Mouse (Mus musculus): ENCODE data around the gene Asb11. TPM values are rescaled to one million over a fixed set of nuclear protein-coding genes. Genes with fewer than 3 reads are reported as not detected.

Asb11 gene
- 0.12 and 0.26 TPM in 2 replicates for polyA plus RNA-seq (2015; fragmentation: Nextera tagmentation; extraction: Ambion mirVana)

DNA sequence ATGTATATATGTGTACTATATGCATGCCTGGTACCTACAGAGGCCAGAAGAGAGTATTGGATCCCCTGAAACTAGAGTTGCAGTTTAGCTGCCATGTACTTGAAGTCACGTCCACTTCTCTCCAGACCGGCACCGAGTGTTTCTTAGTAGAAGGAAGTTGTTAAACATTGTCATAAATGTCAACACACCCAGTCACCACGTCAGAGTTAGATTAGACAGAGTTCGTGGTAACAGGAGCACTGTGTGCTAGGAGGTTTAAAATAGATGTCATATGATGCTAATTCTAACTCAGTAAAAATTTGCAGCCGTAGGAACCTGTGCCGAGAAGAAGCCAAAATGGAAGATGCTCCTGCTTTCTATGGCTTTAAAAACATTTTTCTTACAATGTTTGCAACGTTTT is at the start of gene Asb11:
Gene Asb11 (plus strand): TSS at position 286 of the 400 bp plus-strand sequence.
- no peak within 1 kb of the TSS; the same call in 1 of the 2 replicates for H3K4me2 ChIP-seq (ENCODE audit: low read depth, low read length)

DNA sequence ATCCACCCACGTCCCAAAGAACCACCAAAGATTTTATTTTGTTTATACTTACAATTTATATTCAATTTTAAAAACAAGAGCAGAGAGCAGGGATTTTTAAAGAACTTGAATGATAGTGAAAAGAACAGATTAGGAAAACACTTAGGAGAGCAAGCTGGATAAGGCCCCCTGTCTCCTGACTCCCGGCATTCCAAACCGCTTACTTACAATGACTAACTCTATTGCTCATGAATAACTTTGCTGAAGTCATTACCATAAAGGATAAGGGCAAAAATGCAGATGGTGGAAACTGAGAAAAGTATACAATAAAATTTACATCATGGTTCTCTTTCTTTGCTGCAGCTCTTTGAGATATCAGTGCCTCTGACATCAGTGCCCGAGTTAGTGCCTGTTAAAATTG is 42.7 kb upstream of the Asb11 start:
- Histone ChIP-seq H3K27me3 (ENCODE audit: insufficient read depth, low read length) (no peaks in the 10 kb centered on the region), H3K27ac (ENCODE audit: low read depth) (no peak overlapping the region), H3K9ac (replicated peaks) (no peak overlapping the region), H3K4me3 (ENCODE audit: low read depth, low read length) (no peak overlapping the region), H3K4me2 (ENCODE audit: low read depth, low read length) (no peak overlapping the region), H3K36me3 (replicated peaks; ENCODE audit: insufficient read depth, low read length) (no peaks in the 10 kb centered on the region), H3K4me1 (ENCODE audit: insufficient read depth) (no peaks in the 10 kb centered on the region), H3K9me3 (ENCODE audit: low read length) (no peaks in the 10 kb centered on the region)
- ATAC-seq (no peak), DNase-seq (no peak)
- TF ChIP-seq CTCF (IDR thresholded peaks at IDR 0.05; ENCODE audit: low read depth) (no peak), EP300 (IDR thresholded peaks at IDR 0.05; ENCODE audit: low read depth) (no peak)
- WGBS (ENCODE audit: insufficient replicate concordance): 78% methylated on average over 4 of the region's 4 CpGs

More for the DNA sequence above, at the start of gene Asb11:
- Histone ChIP-seq H3K4me1 (ENCODE audit: insufficient read depth) (no peaks in the 10 kb centered on the region), H3K27ac (ENCODE audit: low read depth) (no peak within 1 kb of the TSS), H3K27me3 (ENCODE audit: insufficient read depth, low read length) (no peaks in the 10 kb centered on the region), H3K9ac (replicated peaks) (no peak within 1 kb of the TSS), H3K36me3 (replicated peaks; ENCODE audit: insufficient read depth, low read length) (peaks cover 5% of the 10 kb centered on the region; the same call in 1 of the 2 replicates), H3K4me3 (ENCODE audit: low read depth, low read length) (no peak within 1 kb of the TSS), H3K9me3 (ENCODE audit: low read length) (no peaks in the 10 kb centered on the region)
- 40% methylated on average over 8 of the region's 8 CpGs for WGBS (ENCODE audit: insufficient replicate concordance)
- no peak for DNase-seq
- ATAC-seq: no peak
- no peak for TF ChIP-seq EP300 (IDR thresholded peaks at IDR 0.05; ENCODE audit: low read depth)
- TF ChIP-seq CTCF (IDR thresholded peaks at IDR 0.05; ENCODE audit: low read depth): no peak

DNA sequence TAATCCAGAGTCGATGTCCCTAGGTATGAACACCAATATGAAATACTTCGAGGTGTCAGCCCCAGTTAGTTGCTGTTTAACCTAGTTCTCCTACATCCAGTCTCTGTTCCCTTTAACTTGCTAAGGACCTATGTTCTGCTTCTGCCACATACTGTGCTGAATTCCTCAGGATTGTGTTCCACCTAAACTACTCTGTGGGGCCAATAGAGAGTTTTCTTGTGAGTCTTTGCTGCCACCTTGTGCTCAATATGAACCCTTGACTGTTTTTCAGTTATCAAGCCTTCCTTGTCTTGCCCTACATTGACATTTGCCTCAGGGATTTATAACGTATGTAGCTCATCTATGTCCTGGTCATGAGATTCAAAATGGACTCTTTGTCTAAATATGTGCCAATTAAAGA is 38.3 kb upstream of the Asb11 start:
- H3K27me3 ChIP-seq (ENCODE audit: insufficient read depth, low read length): no peaks in the 10 kb centered on the region
- H3K36me3 ChIP-seq (replicated peaks; ENCODE audit: insufficient read depth, low read length): no peaks in the 10 kb centered on the region
- no peaks in the 10 kb centered on the region for H3K4me1 ChIP-seq (ENCODE audit: insufficient read depth)
- WGBS (ENCODE audit: insufficient replicate concordance): 46% methylated on average over 3 of the region's 3 CpGs
- ATAC-seq: no peak
- no peak overlapping the region for H3K4me3 ChIP-seq (ENCODE audit: low read depth, low read length)
- no peak for DNase-seq
- H3K4me2 ChIP-seq (ENCODE audit: low read depth, low read length): no peak overlapping the region
- H3K9me3 ChIP-seq (ENCODE audit: low read length): no peaks in the 10 kb centered on the region
- no peak overlapping the region for H3K9ac ChIP-seq (replicated peaks)
- TF ChIP-seq CTCF (IDR thresholded peaks at IDR 0.05; ENCODE audit: low read depth) (peak; percentile 49), EP300 (IDR thresholded peaks at IDR 0.05; ENCODE audit: low read depth) (no peak)
- no peak overlapping the region for H3K27ac ChIP-seq (ENCODE audit: low read depth)

DNA sequence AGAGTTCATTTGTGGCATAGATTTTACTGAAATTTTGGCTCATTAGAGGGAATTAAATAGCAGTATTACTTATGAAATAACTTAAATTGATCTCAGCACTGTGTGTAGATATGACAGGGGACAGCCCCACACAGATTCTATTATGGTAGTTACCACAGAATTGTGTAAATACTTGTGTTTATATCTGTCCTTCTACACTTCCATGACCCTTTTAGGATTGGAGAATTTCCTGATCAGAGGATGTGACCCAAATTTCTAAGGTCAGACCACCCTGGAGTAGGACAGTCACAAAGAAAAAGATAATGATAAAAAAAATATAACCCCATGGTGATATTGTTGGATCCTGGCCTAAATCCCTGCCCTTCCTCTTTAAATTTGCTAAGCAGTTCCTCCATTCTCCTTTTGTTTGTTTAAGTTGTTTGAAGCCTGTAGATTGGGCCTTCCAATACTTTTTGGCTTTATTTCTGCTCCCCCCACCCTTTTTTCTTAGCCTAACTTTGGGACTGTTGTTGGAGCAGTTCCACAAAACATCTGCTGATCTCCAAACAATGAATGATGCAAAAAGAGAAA is 31.6 kb upstream of the Asb11 start:
- ATAC-seq: no peak
- no peak for TF ChIP-seq EP300 (IDR thresholded peaks at IDR 0.05; ENCODE audit: low read depth)
- no peak for TF ChIP-seq CTCF (IDR thresholded peaks at IDR 0.05; ENCODE audit: low read depth)
- no peak for DNase-seq

DNA sequence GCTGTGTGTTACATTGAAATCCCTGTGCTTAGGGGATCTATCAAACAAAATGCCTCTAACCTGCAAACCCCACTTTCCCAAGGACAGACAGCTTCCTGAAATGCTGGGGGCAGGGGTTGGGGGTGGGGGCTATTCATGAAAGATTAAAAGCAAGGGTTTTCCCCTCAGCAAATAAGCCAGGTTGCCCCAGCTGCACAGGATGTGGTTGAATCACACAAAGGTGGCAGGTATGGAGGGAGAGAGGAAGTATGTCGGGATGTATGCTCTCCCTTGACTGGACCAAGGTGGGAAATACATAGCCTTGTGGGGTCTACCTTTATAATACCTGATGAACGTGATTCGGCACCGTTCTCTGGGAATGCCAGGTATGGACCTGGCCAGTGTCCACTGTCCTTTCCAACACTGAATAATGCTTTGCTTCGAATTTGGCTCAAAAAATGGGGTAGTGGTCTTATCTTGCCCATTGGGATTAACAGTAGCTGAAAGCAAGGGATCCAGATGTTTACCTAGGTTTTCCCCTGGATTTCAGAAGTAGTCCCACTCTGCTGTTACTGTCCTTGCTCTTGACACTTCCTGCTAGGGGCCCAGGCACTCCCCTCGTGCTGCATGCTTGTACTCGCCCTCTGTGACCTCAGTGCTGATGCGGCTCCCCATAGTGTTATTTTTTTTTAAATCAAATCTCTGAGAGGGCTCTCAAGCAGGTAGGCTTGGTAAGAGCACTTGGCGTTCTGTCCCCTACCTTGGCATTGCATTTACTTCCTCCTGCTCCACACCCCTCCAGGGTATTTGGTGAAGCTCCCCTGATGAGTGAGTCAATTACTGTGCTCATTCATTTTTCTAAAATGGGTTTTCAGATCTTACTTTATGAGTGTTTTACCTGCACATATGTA is 30.4 kb upstream of the Asb11 start:
- Histone ChIP-seq H3K27me3 (ENCODE audit: insufficient read depth, low read length) (no peaks in the 10 kb centered on the region), H3K4me1 (ENCODE audit: insufficient read depth) (no peaks in the 10 kb centered on the region), H3K9ac (replicated peaks) (no peak overlapping the region), H3K36me3 (replicated peaks; ENCODE audit: insufficient read depth, low read length) (no peaks in the 10 kb centered on the region), H3K27ac (ENCODE audit: low read depth) (no peak overlapping the region), H3K4me3 (ENCODE audit: low read depth, low read length) (no peak overlapping the region), H3K9me3 (ENCODE audit: low read length) (no peaks in the 10 kb centered on the region), H3K4me2 (ENCODE audit: low read depth, low read length) (no peak overlapping the region)
- no peak for DNase-seq
- 65% methylated on average over 9 of the region's 9 CpGs for whole genome bisulfite sequencing (ENCODE audit: insufficient replicate concordance)
- no peak for ATAC-seq
- TF ChIP-seq CTCF (IDR thresholded peaks at IDR 0.05; ENCODE audit: low read depth): no peak

More for the DNA sequence above, 31.6 kb upstream of the Asb11 start:
- Histone ChIP-seq H3K4me3 (ENCODE audit: low read depth, low read length) (no peak overlapping the region), H3K4me1 (ENCODE audit: insufficient read depth) (no peaks in the 10 kb centered on the region), H3K27me3 (ENCODE audit: insufficient read depth, low read length) (no peaks in the 10 kb centered on the region), H3K9me3 (ENCODE audit: low read length) (no peaks in the 10 kb centered on the region), H3K9ac (replicated peaks) (no peak overlapping the region), H3K36me3 (replicated peaks; ENCODE audit: insufficient read depth, low read length) (no peaks in the 10 kb centered on the region), H3K4me2 (ENCODE audit: low read depth, low read length) (no peak overlapping the region), H3K27ac (ENCODE audit: low read depth) (no peak overlapping the region)

DNA sequence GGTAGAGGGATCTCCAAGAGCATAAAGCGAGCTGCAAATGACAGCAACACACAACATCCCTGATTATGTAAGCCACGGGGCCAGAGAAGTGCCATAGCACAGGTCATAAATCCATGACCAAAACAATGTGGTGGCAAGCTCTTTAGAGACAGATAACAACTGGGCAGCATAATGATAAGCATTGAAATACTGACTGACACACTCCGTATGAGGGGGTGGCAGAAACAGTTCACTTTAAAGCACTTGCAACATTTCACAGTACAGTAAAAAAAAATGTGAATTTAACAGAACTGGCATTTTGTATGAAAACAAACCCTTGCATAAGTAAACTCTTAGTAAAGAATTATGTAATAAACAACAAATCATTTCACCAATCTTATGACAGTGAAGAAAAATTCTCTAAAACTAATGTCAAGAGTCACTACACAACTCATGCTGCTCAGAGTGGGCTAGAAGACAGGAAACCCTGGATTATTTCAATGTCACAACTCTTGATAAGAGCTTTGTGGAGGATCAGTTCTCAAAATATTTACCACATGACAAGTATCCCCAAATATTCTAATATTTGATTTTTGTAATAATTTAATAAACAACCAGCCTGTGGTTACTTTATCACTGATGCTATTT is 28.4 kb upstream of the Asb11 start:
- 53% methylated on average over 3 of the region's 3 CpGs for WGBS (ENCODE audit: insufficient replicate concordance)

More for the DNA sequence above, 28.4 kb upstream of the Asb11 start:
- no peak overlapping the region for H3K27ac ChIP-seq (ENCODE audit: low read depth)
- H3K36me3 ChIP-seq (replicated peaks; ENCODE audit: insufficient read depth, low read length): no peaks in the 10 kb centered on the region
- H3K4me3 ChIP-seq (ENCODE audit: low read depth, low read length): no peak overlapping the region
- no peak for ATAC-seq
- TF ChIP-seq CTCF (IDR thresholded peaks at IDR 0.05; ENCODE audit: low read depth): no peak
- TF ChIP-seq EP300 (IDR thresholded peaks at IDR 0.05; ENCODE audit: low read depth): no peak
- no peaks in the 10 kb centered on the region for H3K4me1 ChIP-seq (ENCODE audit: insufficient read depth)
- H3K9me3 ChIP-seq (ENCODE audit: low read length): no peaks in the 10 kb centered on the region
- no peak overlapping the region for H3K4me2 ChIP-seq (ENCODE audit: low read depth, low read length)
- no peaks in the 10 kb centered on the region for H3K27me3 ChIP-seq (ENCODE audit: insufficient read depth, low read length)
- H3K9ac ChIP-seq (replicated peaks): no peak overlapping the region
- DNase-seq: no peak
